Mouse (Mus musculus) inflammation-experienced regulatory T-cells (primary cell): ENCODE results near the gene Vmn2r40. TPM values are rescaled to one million over a fixed set of nuclear protein-coding genes. Genes with fewer than 3 reads are reported as not detected.

Experiments used
- polyA plus RNA-seq, 2 experiments: library from polyadenylated mRNA; unstranded; fragments of 100-300 nt; shearing (Covaris generic); gene quantifications; one replicate each; pipeline ENCODE4 v1.2.1; 2017

Vmn2r40 gene
- polyA plus RNA-seq = not detected

DNA sequence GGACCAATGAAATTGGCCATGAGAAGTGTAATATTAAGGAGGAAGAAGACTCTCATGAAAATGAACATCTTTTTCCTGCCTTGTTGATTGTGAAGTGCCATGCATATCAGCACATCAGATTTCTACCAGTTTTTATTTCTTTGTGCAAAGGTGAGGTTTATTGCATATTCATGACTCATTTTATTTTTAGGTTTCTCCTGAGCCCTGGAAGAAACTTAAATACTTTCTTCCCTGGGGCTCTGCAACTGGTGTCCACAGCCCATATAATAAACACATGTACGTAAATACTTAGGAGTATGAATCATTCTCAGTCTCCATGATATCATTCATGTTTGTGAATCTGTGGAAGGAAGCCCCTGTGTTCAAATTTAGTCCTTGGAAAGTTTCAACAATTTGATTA, at the start of gene Vmn2r40:
Vmn2r40 (minus strand) TSS at position 101 of the 400 bp plus-strand sequence.

Other genes with a start within 250 kb of the Vmn2r40 start
- under 1 TPM in 1 of 2 experiments, not detected in 1; 0.20 TPM for gene Vmn2r39, start 99.4 kb upstream of the Vmn2r40 start, polyA plus RNA-seq
- gene Vmn2r38, start 166.4 kb upstream of the Vmn2r40 start, polyA plus RNA-seq = under 1 TPM; 0.11 to 0.20 TPM